Mouse (Mus musculus) E14TG2a.4 (cell line): ENCODE data around the gene Trpv1.

ENCODE experiments used
- H3K27me3 ChIP-seq: 2 replicates; pipeline ENCODE4 v1.6.1; 2014; ENCODE audit warnings: low read length, control low read depth; ENCODE audit not compliant: insufficient read depth
- H3K36me3 ChIP-seq: 2 replicates; pipeline ENCODE4 v1.6.1; 2014; ENCODE audit warnings: low read length, control low read depth; ENCODE audit not compliant: insufficient read depth
- H3K4me1 ChIP-seq: replicated peaks from 2 replicates; pipeline ENCODE4 v1.6.1; 2014; ENCODE audit warnings: low read depth, low read length, control low read depth
- H3K4me3 ChIP-seq: replicated peaks from 2 replicates; pipeline ENCODE4 v1.5.1; 2014; ENCODE audit warnings: mild to moderate bottlenecking, low read length
- H3K9me3 ChIP-seq: 2 replicates; pipeline ENCODE4 v1.6.1; 2014; ENCODE audit warnings: low read length, control low read depth
- CTCF ChIP-seq: conservative IDR thresholded peaks from 2 replicates; pipeline ENCODE4 v1.5.1; 2014; ENCODE audit warnings: low read length
- NANOG ChIP-seq: IDR thresholded peaks from 2 replicates; pipeline ENCODE4 v1.6.1; 2014; ENCODE audit warnings: borderline replicate concordance, low read length, mixed read lengths
- POU5F1 ChIP-seq: IDR thresholded peaks from 2 replicates; pipeline ENCODE4 v1.6.1; 2014; ENCODE audit warnings: low read length, borderline replicate concordance

The Trpv1 gene

DNA sequence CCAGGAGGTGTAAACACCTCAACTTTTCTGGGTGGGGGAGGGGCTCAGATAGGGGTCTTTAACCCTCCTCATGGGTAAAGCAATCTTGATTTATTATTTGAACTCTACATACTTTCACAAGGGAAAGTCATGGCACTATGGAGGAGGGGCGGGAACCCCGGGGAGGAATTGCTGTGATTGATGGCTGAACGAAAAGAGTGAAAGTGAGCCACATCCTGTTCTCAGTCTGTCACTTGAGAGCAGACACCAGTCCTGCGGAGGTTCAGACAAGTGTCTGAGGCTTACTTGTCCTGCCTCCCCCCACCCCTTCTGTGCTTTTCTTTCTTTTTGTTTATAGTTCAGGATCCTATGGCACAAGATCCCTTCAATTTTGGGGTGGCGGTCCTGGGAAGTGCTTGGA lies 46.6 kb downstream of the Trpv1 start:
- Histone ChIP-seq H3K4me3 (no peak overlapping the region), H3K9me3 (no peaks in the 10 kb centered on the region), H3K36me3 (no peaks in the 10 kb centered on the region), H3K27me3 (peaks cover 27% of the 10 kb centered on the region; the same call in 1 of the 2 replicates), H3K4me1 (no peaks in the 10 kb centered on the region; the same call in 1 of the 2 replicates)
- TF ChIP-seq NANOG = no peak
- TF ChIP-seq POU5F1 = no peak
- TF ChIP-seq CTCF = no peak

GRCm38 (mm10) chr11:73281528-73282027 lies 47.5 kb downstream of the Trpv1 start:
- Histone ChIP-seq H3K9me3 (no peaks in the 10 kb centered on the region), H3K27me3 (peaks cover 36% of the 10 kb centered on the region), H3K36me3 (no peaks in the 10 kb centered on the region), H3K4me1 (no peaks in the 10 kb centered on the region; the same call in 1 of the 2 replicates), H3K4me3 (peak overlapping the region; percentile 60)
- no peak for TF ChIP-seq NANOG
- TF ChIP-seq CTCF = peak; percentile 10; the same call in 1 of the 2 replicates
- no peak for TF ChIP-seq POU5F1

DNA sequence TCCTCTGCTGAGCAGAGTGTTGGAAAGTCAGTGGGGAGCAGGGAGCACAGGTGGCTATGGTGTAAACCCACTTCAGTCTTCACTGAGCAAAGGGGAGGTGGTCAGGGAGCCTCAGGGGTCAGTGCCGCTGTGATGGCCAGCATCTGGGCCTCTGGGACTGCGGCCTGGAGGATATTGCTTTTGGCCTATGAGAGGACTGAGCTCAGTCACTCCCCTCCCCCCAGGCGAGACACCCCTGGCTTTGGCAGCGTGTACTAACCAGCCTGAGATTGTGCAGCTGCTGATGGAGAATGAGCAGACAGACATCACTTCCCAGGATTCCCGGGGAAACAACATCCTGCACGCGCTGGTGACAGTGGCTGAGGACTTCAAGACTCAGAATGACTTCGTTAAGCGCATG lies 49.3 kb downstream of the Trpv1 start:
- Histone ChIP-seq H3K36me3 (no peaks in the 10 kb centered on the region), H3K4me1 (no peaks in the 10 kb centered on the region; the same call in 1 of the 2 replicates), H3K4me3 (no peak overlapping the region), H3K9me3 (no peaks in the 10 kb centered on the region), H3K27me3 (peaks cover 37% of the 10 kb centered on the region)
- no peak for TF ChIP-seq CTCF
- TF ChIP-seq NANOG = no peak
- TF ChIP-seq POU5F1 = no peak

GRCm38 (mm10) chr11:73283926-73284325 lies 49.8 kb downstream of the Trpv1 start:
- Histone ChIP-seq H3K9me3 (no peaks in the 10 kb centered on the region), H3K4me1 (no peaks in the 10 kb centered on the region; the same call in 1 of the 2 replicates), H3K4me3 (no peak overlapping the region), H3K36me3 (no peaks in the 10 kb centered on the region), H3K27me3 (peaks cover 35% of the 10 kb centered on the region)
- TF ChIP-seq NANOG = no peak
- no peak for TF ChIP-seq POU5F1

- TF ChIP-seq CTCF = no peak
- Histone ChIP-seq H3K27me3 (peaks cover 35% of the 10 kb centered on the region), H3K4me3 (no peak overlapping the region), H3K4me1 (no peaks in the 10 kb centered on the region; the same call in 1 of the 2 replicates), H3K36me3 (no peaks in the 10 kb centered on the region), H3K9me3 (no peaks in the 10 kb centered on the region)
These were observed 50.3 kb downstream of the Trpv1 start for GRCm38 (mm10) chr11:73284351-73284750.

GRCm38 (mm10) chr11:73289621-73290020 lies 55.5 kb downstream of the Trpv1 start:
- TF ChIP-seq NANOG (no peak), CTCF (no peak), POU5F1 (no peak)
- Histone ChIP-seq H3K4me1 (no peaks in the 10 kb centered on the region), H3K27me3 (peaks cover 19% of the 10 kb centered on the region), H3K4me3 (no peak overlapping the region), H3K36me3 (no peaks in the 10 kb centered on the region), H3K9me3 (no peaks in the 10 kb centered on the region)

- H3K9me3 ChIP-seq = no peaks in the 10 kb centered on the region
- H3K4me1 ChIP-seq = no peaks in the 10 kb centered on the region
- H3K4me3 ChIP-seq = no peak overlapping the region
- TF ChIP-seq POU5F1 (no peak), CTCF (no peak), NANOG (no peak; the same call in 1 of the 2 replicates)
- H3K36me3 ChIP-seq = no peaks in the 10 kb centered on the region
- H3K27me3 ChIP-seq = no peaks in the 10 kb centered on the region
These were observed 69.0 kb downstream of the Trpv1 start for GRCm38 (mm10) chr11:73303123-73303522.
